Mouse (Mus musculus) skeletal muscle tissue, adult 2 months (tissue): Measurements from ENCODE around the gene 1700069L16Rik.
A peak's percentile ranks its signal among the peaks of the same experiment; 100 is the strongest.

ENCODE experiments used
- DNase-seq: peaks from one replicate; pipeline ENCODE4 v3.0.0-alpha.2; 2012; ENCODE audit warnings: low read depth, low spot score

Gene 1700069L16Rik

DNA sequence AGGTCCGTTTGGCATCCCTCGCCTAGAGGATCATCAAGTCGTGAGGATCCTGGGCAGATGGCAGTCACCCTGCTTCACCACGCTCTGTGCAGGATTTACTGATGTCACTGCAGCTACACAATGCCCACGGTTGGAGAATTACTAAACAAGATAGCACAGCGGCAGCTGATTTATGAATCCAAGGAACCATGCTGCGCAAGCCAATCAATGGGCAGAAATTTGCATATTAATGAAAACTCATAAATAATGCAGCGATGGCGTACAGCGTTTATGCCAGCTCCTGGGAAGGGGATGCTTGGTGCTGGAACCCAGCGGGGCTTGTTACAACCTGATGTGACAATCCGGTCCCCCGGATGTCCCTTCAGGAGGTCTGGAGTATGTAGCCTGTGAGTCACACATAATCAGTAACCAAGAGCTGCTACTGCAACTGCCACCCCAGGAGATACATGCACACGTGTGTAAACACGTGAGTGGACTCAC is 34.5 kb downstream of the 1700069L16Rik start:
- no peak for DNase-seq

GRCm38 (mm10) chr5:113687514-113687913 is 37.1 kb downstream of the 1700069L16Rik start:
- no peak for DNase-seq

DNA sequence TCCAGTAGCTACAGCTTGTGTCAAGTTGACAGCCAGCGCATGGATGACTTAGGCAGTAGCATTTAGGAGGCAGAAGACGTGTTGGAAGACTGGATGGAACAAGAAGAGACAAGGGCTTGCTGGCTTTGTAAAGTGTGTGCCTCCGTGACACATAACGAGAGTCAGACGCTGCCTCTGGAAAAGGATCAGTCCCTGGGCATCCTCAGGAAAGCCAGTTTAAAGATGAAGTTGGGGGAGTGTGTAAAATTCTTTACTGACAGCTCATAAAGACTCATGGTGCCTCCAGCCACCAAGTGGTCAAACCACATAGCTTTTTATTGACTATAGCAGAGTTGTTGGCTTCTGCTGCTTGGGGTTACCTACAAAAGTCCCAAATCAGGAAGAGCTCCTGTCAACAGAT is 39.1 kb downstream of the 1700069L16Rik start:
- no peak for DNase-seq

DNA sequence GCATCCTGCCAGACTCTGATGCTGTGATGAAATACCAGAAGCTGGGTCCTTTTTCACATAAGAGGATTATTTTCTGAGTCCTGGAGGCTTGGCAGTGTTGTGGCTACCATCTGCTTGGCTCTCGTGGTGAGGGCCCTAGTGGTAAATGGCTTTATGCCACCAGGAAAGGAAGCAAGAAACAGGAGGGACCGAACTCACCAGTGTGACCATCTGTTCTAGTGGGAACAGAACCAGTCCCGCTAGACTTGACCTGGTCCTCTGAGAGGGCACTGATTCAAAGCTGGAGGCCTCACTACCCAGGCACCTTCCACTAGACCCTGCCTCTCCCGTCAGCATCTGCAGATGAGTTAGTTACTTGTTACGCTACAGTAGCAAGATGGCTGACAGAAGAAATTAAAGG is 41.3 kb downstream of the 1700069L16Rik start:
- DNase-seq, result no peak

GRCm38 (mm10) chr5:113682472-113682871 is 42.1 kb downstream of the 1700069L16Rik start:
- DNase-seq, result no peak

- no peak for DNase-seq
Measured at GRCm38 (mm10) chr5:113681219-113681618, 43.4 kb downstream of the 1700069L16Rik start.

GRCm38 (mm10) chr5:113679509-113679908 is 45.1 kb downstream of the 1700069L16Rik start:
- no peak for DNase-seq

DNA sequence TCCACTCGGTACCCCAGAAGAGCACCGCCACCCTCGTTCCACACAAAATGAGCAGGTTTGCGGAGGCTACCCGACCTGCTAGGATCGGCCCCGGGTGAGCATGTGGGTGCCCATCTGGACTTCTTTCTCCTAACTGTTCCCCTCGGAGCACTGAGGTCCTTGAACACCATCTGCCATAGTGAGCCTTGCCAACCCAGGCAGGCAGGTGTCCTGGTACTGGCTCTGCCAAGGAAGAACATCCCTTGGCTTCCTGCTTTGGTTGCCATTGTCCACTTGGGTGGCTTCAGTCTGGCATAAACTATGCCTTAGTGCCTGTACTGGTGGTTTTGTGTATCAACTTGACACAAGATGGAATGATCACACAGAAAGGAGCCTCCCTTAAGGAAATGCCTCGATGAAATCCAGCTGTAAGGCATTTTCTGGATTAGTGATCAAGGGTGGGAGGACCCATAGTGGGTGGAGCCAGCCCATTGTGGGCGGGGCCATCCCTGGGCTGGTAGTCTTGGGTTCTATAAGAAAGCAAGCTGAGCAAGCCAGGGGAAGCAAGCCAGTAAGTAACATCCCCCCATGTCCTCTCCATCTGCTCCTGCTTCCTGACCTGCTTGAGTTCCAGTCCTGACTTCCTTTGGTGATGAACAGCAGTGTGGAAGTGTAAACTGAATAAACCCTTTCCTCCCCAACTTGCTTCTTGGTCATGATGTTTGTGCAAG is 45.7 kb downstream of the 1700069L16Rik start:
- DNase-seq, result no peak

GRCm38 (mm10) chr5:113677541-113677940 is 47.0 kb downstream of the 1700069L16Rik start:
- DNase-seq, result no peak

DNA sequence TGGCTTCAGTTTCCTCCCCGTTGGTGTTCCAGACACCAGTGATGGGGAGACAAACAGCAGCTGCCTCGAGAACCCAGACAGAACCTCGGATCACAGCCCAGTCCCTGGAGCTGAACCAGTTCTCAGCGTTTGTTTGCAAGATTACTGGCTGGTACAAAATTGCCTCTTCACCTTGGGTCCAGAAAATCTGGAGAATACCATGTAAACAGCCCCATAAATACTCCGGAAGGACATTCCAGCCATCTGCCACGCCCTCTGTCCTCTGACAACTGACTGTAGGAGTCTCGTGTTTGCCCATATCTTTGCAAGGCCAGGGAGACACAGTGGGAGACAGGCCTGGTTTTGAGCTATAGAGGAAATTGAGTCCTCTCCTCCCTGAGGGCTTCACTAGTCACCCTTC is 49.7 kb downstream of the 1700069L16Rik start:
- DNase-seq, result no peak

DNA sequence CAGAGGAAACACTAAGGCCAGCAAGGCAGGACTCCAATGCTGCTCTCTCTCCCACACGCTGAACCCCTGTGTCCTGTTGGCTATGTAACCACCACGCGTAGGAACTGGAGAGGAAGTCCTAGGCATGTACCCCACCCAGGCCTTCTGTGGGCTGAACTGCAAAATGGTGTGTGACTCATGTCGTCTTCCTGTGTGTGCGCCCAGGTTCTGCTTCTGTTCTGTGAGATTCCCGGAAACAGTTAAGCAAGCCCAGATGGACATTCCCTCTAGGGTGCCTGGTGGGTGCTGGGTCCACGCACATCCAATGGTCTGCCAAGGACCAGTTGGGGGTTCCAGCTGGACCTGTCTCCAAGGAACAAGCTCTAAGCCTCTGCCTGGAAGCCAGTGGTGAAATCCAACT is 52.1 kb downstream of the 1700069L16Rik start:
- DNase-seq, result peak; percentile 80

DNA sequence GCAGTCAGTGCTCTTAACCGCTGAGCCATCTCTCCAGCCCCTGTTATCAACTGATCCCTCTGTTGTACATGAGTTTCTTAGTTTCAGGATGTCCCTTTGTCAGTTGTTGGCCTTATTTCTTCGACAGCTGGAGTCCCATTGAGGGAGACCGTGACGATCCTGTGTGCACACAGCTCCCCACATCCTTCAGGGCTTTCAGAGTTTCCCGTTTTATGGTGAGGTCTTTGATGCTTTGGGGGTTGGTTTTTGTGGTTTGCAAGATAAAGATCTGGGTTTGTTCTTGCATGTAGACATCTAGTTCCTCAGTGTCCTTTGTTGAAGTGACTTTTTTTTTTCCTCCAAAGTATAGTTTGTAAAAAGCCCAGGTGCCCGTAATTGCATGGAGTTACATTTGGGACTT is 54.0 kb downstream of the 1700069L16Rik start:
- no peak for DNase-seq

DNA sequence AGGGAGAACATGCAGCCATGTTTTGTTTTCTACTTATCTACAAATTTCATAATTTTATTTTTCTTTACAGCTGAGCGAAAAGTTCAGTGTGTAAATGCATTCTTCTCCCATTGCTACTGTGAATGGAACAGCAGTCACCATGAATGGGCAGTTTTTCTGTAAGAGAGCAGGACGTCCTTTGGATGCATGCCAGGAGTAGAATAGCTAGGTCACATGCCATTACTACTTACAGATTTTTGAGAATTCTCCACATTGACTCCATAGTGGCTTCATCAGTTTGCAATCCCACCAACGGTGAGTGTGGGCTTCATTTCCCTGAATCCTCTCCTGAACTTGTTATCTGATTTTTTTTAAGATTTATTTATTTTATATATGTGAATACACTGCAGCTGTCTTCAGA is 54.5 kb downstream of the 1700069L16Rik start:
- DNase-seq, result no peak

GRCm38 (mm10) chr5:113664629-113665195 is 59.9 kb downstream of the 1700069L16Rik start:
- peak; percentile 66 for DNase-seq

- DNase-seq, result no peak
Measured at GRCm38 (mm10) chr5:113664127-113664526, 60.4 kb downstream of the 1700069L16Rik start.

DNA sequence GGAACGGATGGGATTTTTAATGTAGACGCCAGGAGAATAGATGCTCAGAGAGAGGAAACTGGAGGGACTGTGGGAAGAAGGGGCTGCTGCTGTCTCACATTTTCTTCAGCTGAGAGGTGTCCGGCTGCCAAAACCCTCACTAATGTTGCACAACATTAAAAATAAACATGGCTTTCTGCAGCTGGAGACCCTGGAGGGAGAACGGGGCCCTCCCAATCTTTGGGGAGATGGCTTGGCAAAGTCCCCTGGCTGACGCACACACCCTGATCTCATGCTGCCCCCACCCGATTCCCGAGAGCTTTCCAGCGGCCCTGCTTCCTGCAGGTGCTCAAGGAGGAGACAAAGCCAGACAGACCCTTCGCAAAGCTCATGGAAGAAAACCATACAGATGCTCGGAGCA is 63.7 kb downstream of the 1700069L16Rik start:
- DNase-seq, result peak; percentile 87

- DNase-seq, result no peak
Measured at GRCm38 (mm10) chr5:113654821-113655220, 69.8 kb downstream of the 1700069L16Rik start.

GRCm38 (mm10) chr5:113654206-113654605 is 70.4 kb downstream of the 1700069L16Rik start:
- DNase-seq, result no peak

- no peak for DNase-seq
Measured at GRCm38 (mm10) chr5:113652215-113652614, 72.4 kb downstream of the 1700069L16Rik start.

GRCm38 (mm10) chr5:113650035-113650865 is 74.3 kb downstream of the 1700069L16Rik start, which contains the start of gene Cmklr1:
Gene Cmklr1, minus strand, starts transcription at chr5:113650426.
- peak; percentile 62 for DNase-seq

GRCm38 (mm10) chr5:113648647-113649211 is 75.8 kb downstream of the 1700069L16Rik start:
- peak; percentile 43 for DNase-seq

GRCm38 (mm10) chr5:113647141-113647540 is 77.4 kb downstream of the 1700069L16Rik start:
- peak; percentile 36 for DNase-seq
